Comparison of ENCODE assay signal across 8 mouse cellular contexts in the genomic region with DNA sequence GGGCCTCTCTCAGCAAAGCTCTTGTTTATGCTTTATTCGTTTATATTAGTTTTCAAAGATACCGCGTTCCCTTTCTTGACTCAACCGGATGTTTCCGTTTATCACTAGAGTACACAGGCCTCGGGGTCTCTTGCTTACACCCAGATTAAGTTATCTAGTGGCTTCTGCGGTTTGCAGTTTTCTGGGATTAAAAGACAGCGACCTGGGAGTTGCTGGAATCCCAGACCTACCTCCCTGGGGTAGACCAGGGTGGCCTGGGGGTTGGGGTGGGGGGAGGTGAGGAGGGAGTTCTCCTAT. TPM values are rescaled to one million over a fixed set of nuclear protein-coding genes. Genes with fewer than 3 reads are reported as not detected.
DNase-seq lines count a peak whose midpoint lies in the region; ATAC-seq and TF ChIP-seq lines count a peak whose summit lies in the region.

No protein-coding gene starts in this region.

- TF ChIP-seq RAD21 in MEL (IDR thresholded peaks at IDR 0.05; ENCODE audit: low read depth, low read length), result no peak

- H3K36me3 ChIP-seq in heart, embryonic 11.5 days (ENCODE audit: control insufficient read depth, insufficient read depth, low read length), result no peaks in the 10 kb centered on the region
- peaks cover 4 to 19% of the 10 kb centered on the region in 2 experiments; a peak in 3 of 4 replicates for H3K36me3 ChIP-seq in MEL (ENCODE audit: control insufficient read depth in 1 of 2, insufficient read depth in 2 of 2, low read length in 2 of 2)
- H3K36me3 ChIP-seq in hindbrain, embryonic 12.5 days, result no peaks in the 10 kb centered on the region
- no peaks in the 10 kb centered on the region for H3K36me3 ChIP-seq in liver, postnatal 0 days (replicated peaks; ENCODE audit: insufficient read depth, low read length)

- H3K27ac ChIP-seq in heart, embryonic 11.5 days (ENCODE audit: low read depth, low read length), result no peak overlapping the region
- H3K27ac ChIP-seq in MEL (ENCODE audit: control insufficient read depth, low read depth, low read length), result peak overlapping the region; percentile 97
- no peak overlapping the region for H3K27ac ChIP-seq in hindbrain, embryonic 12.5 days
- H3K27ac ChIP-seq in liver, postnatal 0 days (ENCODE audit: low read depth), result no peak overlapping the region

- intact Hi-C loops in gastrocnemius, postnatal 36 days (cut with DNase I), result loop anchor here (5.0 kb wide), 1 partner anchor 42 kb away; no protein-coding TSS in a partner anchor

- H3K9ac ChIP-seq in heart, embryonic 11.5 days (ENCODE audit: low read depth, low read length), result peak overlapping the region; percentile 77; the same call in 1 of the 2 replicates
- H3K9ac ChIP-seq in MEL (ENCODE audit: control insufficient read depth, low read depth, low read length, poor library complexity, severe bottlenecking), result peak overlapping the region; percentile 99
- H3K9ac ChIP-seq in hindbrain, embryonic 12.5 days, result peak overlapping the region; percentile 82
- no peak overlapping the region; the same call in 1 of the 2 replicates for H3K9ac ChIP-seq in liver, postnatal 0 days (replicated peaks)

- TF ChIP-seq CTCF in MEL (IDR thresholded peaks at IDR 0.05 in 2 of 3, conservative IDR thresholded peaks at IDR 0.05 in 1 of 3; ENCODE audit: control insufficient read depth in 1 of 3, insufficient read depth in 1 of 3, low read depth in 2 of 3, low read length in 3 of 3, poor library complexity in 1 of 3, severe bottlenecking in 1 of 3), result no peak
- TF ChIP-seq CTCF in liver, postnatal 0 days (IDR thresholded peaks at IDR 0.05; ENCODE audit: low read depth), result no peak

- peak; percentile 96 to 97 for TF ChIP-seq EP300 in MEL (IDR thresholded peaks at IDR 0.05; ENCODE audit: low read depth in 1 of 2, low read length in 2 of 2)
- TF ChIP-seq EP300 in liver, postnatal 0 days (IDR thresholded peaks at IDR 0.05; ENCODE audit: low read depth), result peak; percentile 66

- 1% methylated on average over 8 of the region's 8 CpGs for WGBS in heart, embryonic 11.5 days (ENCODE audit: insufficient replicate concordance)
- WGBS in hindbrain, embryonic 12.5 days, result 3% methylated on average over 8 of the region's 8 CpGs
- 4% methylated on average over 8 of the region's 8 CpGs for WGBS in liver, postnatal 0 days (ENCODE audit: insufficient replicate concordance)

- no peak for ATAC-seq in heart, embryonic 11.5 days (replicated peaks; ENCODE audit: insufficient number of reproducible peaks, low FRiP score, low TSS enrichment)
- ATAC-seq in hindbrain, embryonic 12.5 days (ENCODE audit: low FRiP score), result no peak
- ATAC-seq in liver, postnatal 0 days, result peak; percentile 29
- no peak for ATAC-seq in CD4-positive, CD25-positive, alpha-beta regulatory T cell, adult 4 months

- no peaks in the 10 kb centered on the region for H3K4me1 ChIP-seq in heart, embryonic 11.5 days (ENCODE audit: control insufficient read depth, insufficient read depth, low read length)
- H3K4me1 ChIP-seq in MEL (ENCODE audit: control insufficient read depth in 1 of 2, insufficient read depth in 2 of 2, low read length in 2 of 2), result peaks cover 2 to 14% of the 10 kb centered on the region in 2 experiments
- peaks cover 10% of the 10 kb centered on the region; the same call in 1 of the 2 replicates for H3K4me1 ChIP-seq in hindbrain, embryonic 12.5 days
- H3K4me1 ChIP-seq in liver, postnatal 0 days (ENCODE audit: insufficient read depth), result peaks cover 6% of the 10 kb centered on the region

- H3K27me3 ChIP-seq in heart, embryonic 11.5 days (ENCODE audit: control insufficient read depth, insufficient read depth, low read length), result no peaks in the 10 kb centered on the region
- H3K27me3 ChIP-seq in MEL (ENCODE audit: control insufficient read depth in 1 of 2, insufficient read depth in 2 of 2, low read length in 2 of 2), result no peaks in the 10 kb centered on the region
- no peaks in the 10 kb centered on the region; the same call in 1 of the 2 replicates for H3K27me3 ChIP-seq in hindbrain, embryonic 12.5 days
- H3K27me3 ChIP-seq in liver, postnatal 0 days (ENCODE audit: insufficient read depth, low read length), result 0 out of 2 replicates have a peak, but pooled peaks cover 4% of the 10 kb centered on the region

- DNase-seq in heart, postnatal 4 days, result no peak
- DNase-seq in MEL (ENCODE audit: low read depth, low spot score), result peak; percentile 88
- DNase-seq in liver, postnatal 0 days, result peak; percentile 16
- no peak for DNase-seq in layer of hippocampus, adult 9-10 months (ENCODE audit: low spot score)
- no peak for DNase-seq in gastrocnemius, postnatal 36 days

- H3K4me2 ChIP-seq in heart, embryonic 11.5 days, result peak overlapping the region; percentile 100
- H3K4me2 ChIP-seq in hindbrain, embryonic 12.5 days (replicated peaks), result peak overlapping the region; percentile 100
- peak overlapping the region; percentile 98 for H3K4me2 ChIP-seq in liver, postnatal 0 days (ENCODE audit: low read depth, low read length)

- no peaks in the 10 kb centered on the region for H3K9me3 ChIP-seq in heart, embryonic 11.5 days (replicated peaks; ENCODE audit: control insufficient read depth, low read length)
- no peaks in the 10 kb centered on the region for H3K9me3 ChIP-seq in MEL (replicated peaks; ENCODE audit: insufficient read depth, low read length)
- peaks cover 5% of the 10 kb centered on the region; the same call in 1 of the 2 replicates for H3K9me3 ChIP-seq in hindbrain, embryonic 12.5 days (replicated peaks)
- no peaks in the 10 kb centered on the region for H3K9me3 ChIP-seq in liver, postnatal 0 days (ENCODE audit: low read length)

- no peak for TF ChIP-seq POLR2A in MEL (IDR thresholded peaks at IDR 0.05; ENCODE audit: control insufficient read depth in 1 of 2, insufficient read depth in 1 of 2, low read depth in 1 of 2, low read length in 2 of 2, poor library complexity in 1 of 2)

- H3K4me3 ChIP-seq in heart, embryonic 11.5 days (ENCODE audit: low read depth, low read length), result peak overlapping the region; percentile 75; the same call in 1 of the 2 replicates
- peak overlapping the region; percentile 74 to 93; a peak in 3 of 4 replicates for H3K4me3 ChIP-seq in MEL (ENCODE audit: control insufficient read depth in 1 of 2, insufficient read depth in 1 of 2, low read depth in 2 of 2, low read length in 2 of 2)
- H3K4me3 ChIP-seq in hindbrain, embryonic 12.5 days, result peak overlapping the region; percentile 78
- peak overlapping the region; percentile 62; the same call in 1 of the 2 replicates for H3K4me3 ChIP-seq in liver, postnatal 0 days (ENCODE audit: low read depth, low read length)

- H3K79me2 ChIP-seq in MEL (ENCODE audit: control insufficient read depth, insufficient read depth, low read length, poor library complexity), result peaks cover 14% of the 10 kb centered on the region

TF ChIP-seq in MEL, 35 proteins besides CTCF, POLR2A, EP300 and RAD21 (continues in another document):
- TF ChIP-seq RCOR1 (IDR thresholded peaks at IDR 0.05; ENCODE audit: low read depth, low read length) (peak; percentile 82), MAZ (IDR thresholded peaks at IDR 0.05; ENCODE audit: low read depth, low read length) (no peak), TCF12 (IDR thresholded peaks at IDR 0.05; ENCODE audit: low read depth, low read length) (peak; percentile 96), TAL1 (IDR thresholded peaks at IDR 0.05; ENCODE audit: low read length) (peak; percentile 88), ZC3H11A (IDR thresholded peaks at IDR 0.05; ENCODE audit: low read depth, low read length) (no peak), MXI1 (IDR thresholded peaks at IDR 0.05; ENCODE audit: low read depth, low read length) (0 out of 2 replicates have a peak, but pooled peaks have one; percentile 15), CHD2 (IDR thresholded peaks at IDR 0.05; ENCODE audit: low read length) (no peak), MAX (IDR thresholded peaks at IDR 0.05; ENCODE audit: low read length) (no peak), MYB (IDR thresholded peaks at IDR 0.05; ENCODE audit: low read depth, low read length) (peak; percentile 69), TBP (IDR thresholded peaks at IDR 0.05; ENCODE audit: low read depth, low read length) (peak; percentile 59; the same call in 1 of the 2 replicates), ZNF384 (IDR thresholded peaks at IDR 0.05; ENCODE audit: low read depth, low read length) (no peak), NRF1 (IDR thresholded peaks at IDR 0.05; ENCODE audit: insufficient read depth, low read depth, low read length, poor library complexity, severe bottlenecking) (no peak), NELFE (IDR thresholded peaks at IDR 0.05; ENCODE audit: low read depth, low read length) (no peak), MEF2A (IDR thresholded peaks at IDR 0.05; ENCODE audit: extremely low read depth, insufficient replicate concordance, low read depth, low read length, poor library complexity, severe bottlenecking) (0 out of 2 replicates have a peak, but pooled peaks have one; percentile 53), ELF1 (IDR thresholded peaks at IDR 0.05; ENCODE audit: low read depth, low read length) (no peak), KAT2A (conservative IDR thresholded peaks at IDR 0.05; ENCODE audit: low read depth, low read length) (no peak; the same call in 1 of the 2 replicates), USF2 (IDR thresholded peaks at IDR 0.05; ENCODE audit: borderline replicate concordance in 1 of 2, insufficient read depth in 1 of 2, low read depth in 1 of 2, low read length in 2 of 2) (no peak), E2F4 (IDR thresholded peaks at IDR 0.05; ENCODE audit: borderline replicate concordance, low read depth, low read length) (no peak), ZKSCAN1 (IDR thresholded peaks at IDR 0.05; ENCODE audit: low read depth, low read length) (no peak), HCFC1 (IDR thresholded peaks at IDR 0.05; ENCODE audit: low read depth, low read length) (no peak), SIN3A (IDR thresholded peaks at IDR 0.05; ENCODE audit: low read length) (peak; percentile 86), JUND (IDR thresholded peaks at IDR 0.05; ENCODE audit: low read depth, low read length) (no peak), BHLHE40 (IDR thresholded peaks at IDR 0.05; ENCODE audit: borderline replicate concordance, low read depth, low read length) (no peak), GATA1 (IDR thresholded peaks at IDR 0.05; ENCODE audit: low read depth, low read length) (peak; percentile 96)

RNA-seq across cellular contexts. Expression of a gene that starts 0.7 kb away (rescaled TPM):
- polyA plus RNA-seq in heart, embryonic 11.5 days (2014; fragmentation: Nextera tagmentation; extraction: Ambion mirVana), result 4.1 and 4.7 TPM in 2 replicates
- total RNA-seq in heart, postnatal 4 days (2021), result 10 to 100 TPM; 10.4 to 12.7 TPM
- 11.4 and 13.6 TPM in 2 replicates for total RNA-seq in MEL (2012; rRNA removed)
- 10 to 100 TPM in 1 of 2 experiments, not detected in 1; 15.7 TPM for polyA plus RNA-seq in MEL (2012; ENCODE audit: insufficient read depth in 1 of 2, insufficient read length in 2 of 2, low read depth in 1 of 2, low replicate concordance in 2 of 2, missing spikeins in 1 of 2)
- polyA plus RNA-seq in hindbrain, embryonic 12.5 days (2016; fragmentation: Nextera tagmentation; extraction: Ambion mirVana), result 3.8 and 4.6 TPM in 2 replicates
- polyA plus RNA-seq in liver, postnatal 0 days (2015; fragmentation: Nextera tagmentation; extraction: Ambion mirVana), result 0.46 and 0.51 TPM in 2 replicates
- polyA plus RNA-seq in CD4-positive, CD25-positive, alpha-beta regulatory T cell, adult 4 months (2017; shearing (Covaris generic)), result not detected
- total RNA-seq in gastrocnemius, postnatal 36 days (2021), result 1 to 10 TPM; 1.7 to 1.9 TPM

Comparison
In these comparisons a context has a peak if more than half of its experiments do, and no peak if none do; other contexts are left out.
1. DNase-seq: peak in MEL (single experiment) and liver, postnatal 0 days (single experiment); none in heart, postnatal 4 days (single experiment), layer of hippocampus, adult 9-10 months (single experiment) and gastrocnemius, postnatal 36 days (0 of 2).
2. Peak in every context shown above with its lines, with median percentiles within 50 percentile points of each other: H3K4me2 ChIP-seq and H3K4me3 ChIP-seq.